Mouse (Mus musculus): ENCODE results near the gene Zfp39. TPM values are rescaled to one million over a fixed set of nuclear protein-coding genes. Genes with fewer than 3 reads are reported as not detected.
A peak's percentile ranks its signal among the peaks of the same experiment; 100 is the strongest.

The Zfp39 gene
- polyA plus RNA-seq (2016; fragmentation: Nextera tagmentation; extraction: Ambion mirVana) = 4.3 and 7.0 TPM in 2 replicates

- WGBS = under 1% methylated on average over 40 of the region's 40 CpGs
- ATAC-seq (ENCODE audit: low FRiP score, low read depth) = peak; percentile 99
- Histone ChIP-seq H3K4me2 (replicated peaks) (peak within 1 kb of the TSS; percentile 88), H3K27ac (peak within 1 kb of the TSS; percentile 75), H3K27me3 (replicated peaks) (no peaks in the 10 kb centered on the region), H3K4me1 (peaks cover 6% of the 10 kb centered on the region; the same call in 1 of the 2 replicates), H3K9me3 (no peaks in the 10 kb centered on the region), H3K9ac (peak within 1 kb of the TSS; percentile 84), H3K4me3 (peak within 1 kb of the TSS; percentile 76), H3K36me3 (peaks cover 17% of the 10 kb centered on the region)
Observed at GRCm38 (mm10) chr11:58903511-58904409, at the start of gene Zfp39. Gene Zfp39 (minus strand): TSS chr11:58904225.

DNA sequence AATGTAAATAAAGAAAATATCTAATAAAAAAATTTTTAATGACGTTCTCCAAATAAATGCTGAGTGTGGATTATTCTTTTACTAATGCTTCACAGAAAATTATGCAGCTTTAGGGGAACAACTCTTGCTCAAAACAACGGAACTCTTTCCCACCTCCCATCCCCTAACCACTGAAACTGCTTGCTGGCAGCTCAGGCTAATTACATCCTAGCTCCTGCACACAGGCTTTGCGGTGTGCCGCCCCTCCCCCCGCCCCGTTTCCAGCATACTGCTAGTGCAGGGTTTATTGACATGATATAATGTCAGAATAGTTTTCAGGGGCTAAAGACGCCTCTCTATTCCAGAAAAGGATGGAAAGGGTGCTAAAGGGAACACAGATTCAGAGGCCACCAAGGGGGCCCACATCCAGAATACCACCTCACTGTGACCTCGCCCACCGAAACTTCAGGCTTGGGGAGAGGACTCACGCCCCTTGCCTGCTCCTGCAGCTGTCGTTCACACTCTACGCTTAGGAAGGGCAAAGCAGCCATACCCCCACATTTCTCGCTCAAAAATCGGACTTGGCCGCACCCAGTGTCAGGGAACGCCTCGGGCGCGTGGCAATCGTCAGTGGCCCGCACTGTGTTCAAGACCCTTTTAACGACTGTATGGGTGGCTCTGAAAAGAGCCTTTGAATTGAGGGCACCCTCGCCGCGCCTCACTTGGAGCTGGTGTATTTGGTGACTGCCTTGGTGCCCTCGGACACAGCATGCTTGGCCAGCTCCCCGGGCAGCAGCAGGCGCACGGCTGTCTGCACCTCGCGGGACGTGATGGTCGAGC is 49.5 kb upstream of the Zfp39 start:
- Histone ChIP-seq H3K9ac (peak overlapping the region; percentile 85), H3K4me2 (replicated peaks) (peak overlapping the region; percentile 91), H3K36me3 (peaks cover 10% of the 10 kb centered on the region; the same call in 1 of the 2 replicates), H3K9me3 (no peaks in the 10 kb centered on the region), H3K4me3 (peak overlapping the region; percentile 71), H3K27me3 (replicated peaks) (no peaks in the 10 kb centered on the region), H3K4me1 (peaks cover 26% of the 10 kb centered on the region), H3K27ac (peak overlapping the region; percentile 98)
- under 1% methylated on average over 33 of the region's 33 CpGs for whole genome bisulfite sequencing
- ATAC-seq (ENCODE audit: low FRiP score, low read depth) = peak; percentile 8

DNA sequence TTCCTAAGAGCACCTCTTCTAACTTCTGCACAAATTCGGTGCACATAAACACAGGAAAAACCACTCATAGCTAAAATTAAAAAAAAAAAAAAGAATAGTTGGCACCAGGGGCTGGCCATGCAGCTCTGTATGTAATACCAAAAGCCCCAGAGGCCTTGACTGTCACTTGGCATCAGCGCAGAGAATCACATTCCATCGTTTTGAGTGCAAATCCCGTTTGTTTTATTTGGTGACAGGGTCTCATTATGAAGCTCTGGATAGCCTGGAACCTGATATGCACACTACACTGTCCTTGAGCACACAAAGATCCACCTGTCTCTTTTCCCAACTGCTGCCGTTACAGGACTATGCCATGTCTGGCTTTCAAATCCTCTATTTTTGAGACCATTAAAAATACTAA is 47.2 kb upstream of the Zfp39 start:
- H3K27ac ChIP-seq = no peak overlapping the region
- ATAC-seq (ENCODE audit: low FRiP score, low read depth) = no peak
- peaks cover 11% of the 10 kb centered on the region for H3K4me1 ChIP-seq
- H3K4me2 ChIP-seq (replicated peaks) = peak overlapping the region; percentile 66
- no peaks in the 10 kb centered on the region for H3K36me3 ChIP-seq
- WGBS = 80% methylated on average over 5 of the region's 5 CpGs
- no peaks in the 10 kb centered on the region for H3K27me3 ChIP-seq (replicated peaks)
- H3K9me3 ChIP-seq = no peaks in the 10 kb centered on the region
- no peak overlapping the region for H3K4me3 ChIP-seq
- H3K9ac ChIP-seq = 0 out of 2 replicates have a peak overlapping the region, but pooled peaks have one; percentile 70

- Histone ChIP-seq H3K9ac (peak overlapping the region; percentile 70), H3K36me3 (no peaks in the 10 kb centered on the region), H3K4me1 (peaks cover 10% of the 10 kb centered on the region), H3K4me2 (replicated peaks) (peak overlapping the region; percentile 66), H3K4me3 (peak overlapping the region; percentile 46), H3K9me3 (no peaks in the 10 kb centered on the region), H3K27ac (peak overlapping the region; percentile 92), H3K27me3 (replicated peaks) (no peaks in the 10 kb centered on the region)
- WGBS = 3% methylated on average over 20 of the region's 20 CpGs
- ATAC-seq (ENCODE audit: low FRiP score, low read depth) = peak; percentile 45
Observed at GRCm38 (mm10) chr11:58949480-58950431, 45.7 kb upstream of the Zfp39 start.

- peak within 1 kb of the TSS; percentile 92 for H3K27ac ChIP-seq
- no peaks in the 10 kb centered on the region for H3K9me3 ChIP-seq
- H3K4me1 ChIP-seq = peaks cover 12% of the 10 kb centered on the region
- ATAC-seq (ENCODE audit: low FRiP score, low read depth) = peak; percentile 91
- H3K27me3 ChIP-seq (replicated peaks) = no peaks in the 10 kb centered on the region
- under 1% methylated on average over 48 of the region's 48 CpGs for WGBS
- no peaks in the 10 kb centered on the region for H3K36me3 ChIP-seq
- peak within 1 kb of the TSS; percentile 66 for H3K4me2 ChIP-seq (replicated peaks)
- H3K4me3 ChIP-seq = peak within 1 kb of the TSS; percentile 46
- peak within 1 kb of the TSS; percentile 70 for H3K9ac ChIP-seq
Observed at GRCm38 (mm10) chr11:58948542-58949479, 44.8 kb upstream of the Zfp39 start, which contains the start of gene Hist3h2ba. Gene Hist3h2ba (plus strand): TSS chr11:58948920.

DNA sequence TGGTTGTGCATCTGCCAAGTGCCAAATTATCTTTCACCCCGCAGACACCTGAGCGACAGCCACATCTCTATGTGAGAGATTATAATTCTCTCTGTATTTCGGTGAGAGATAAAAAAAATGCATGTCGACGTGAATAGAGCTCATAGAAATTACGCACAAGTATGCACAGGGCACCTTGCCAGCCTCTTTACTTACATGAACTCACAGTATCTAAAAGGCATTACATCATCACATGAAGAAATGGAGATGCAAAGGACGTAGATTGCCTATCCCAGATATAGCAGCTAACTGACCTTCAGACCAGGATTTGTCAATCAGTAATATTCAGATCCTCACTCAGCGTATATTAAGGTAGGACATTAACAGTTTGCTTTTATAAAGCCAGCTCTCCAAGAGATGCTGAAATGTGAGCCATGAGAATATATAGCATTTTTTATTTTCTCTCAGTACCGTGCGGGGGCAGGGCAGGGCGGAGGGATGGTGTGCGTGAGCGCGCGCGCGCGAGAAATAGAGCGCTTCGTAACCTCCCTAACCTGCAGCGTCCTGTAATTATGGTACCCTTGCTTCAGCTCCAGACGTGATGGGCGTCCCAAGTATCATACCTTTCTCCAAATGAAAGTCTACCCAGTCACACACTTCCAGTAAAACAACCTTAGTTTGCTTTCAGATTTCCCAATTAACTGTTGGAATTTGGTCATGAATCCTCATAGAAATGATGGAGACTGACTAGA is 43.9 kb upstream of the Zfp39 start:
- H3K4me1 ChIP-seq = peaks cover 14% of the 10 kb centered on the region
- ATAC-seq (ENCODE audit: low FRiP score, low read depth) = peak; percentile 70
- peak overlapping the region; percentile 66 for H3K4me2 ChIP-seq (replicated peaks)
- no peaks in the 10 kb centered on the region for H3K36me3 ChIP-seq
- WGBS = 19% methylated on average over 23 of the region's 23 CpGs
- H3K27me3 ChIP-seq (replicated peaks) = no peaks in the 10 kb centered on the region
- no peaks in the 10 kb centered on the region for H3K9me3 ChIP-seq
- H3K27ac ChIP-seq = peak overlapping the region; percentile 83
- peak overlapping the region; percentile 38 for H3K4me3 ChIP-seq
- H3K9ac ChIP-seq = peak overlapping the region; percentile 63

- H3K4me2 ChIP-seq (replicated peaks) = peak overlapping the region; percentile 66
- WGBS = 84% methylated on average over 3 of the region's 3 CpGs
- no peaks in the 10 kb centered on the region for H3K36me3 ChIP-seq
- H3K9ac ChIP-seq = 0 out of 2 replicates have a peak overlapping the region, but pooled peaks have one; percentile 63
- no peaks in the 10 kb centered on the region for H3K27me3 ChIP-seq (replicated peaks)
- H3K4me3 ChIP-seq = 0 out of 2 replicates have a peak overlapping the region, but pooled peaks have one; percentile 38
- peak overlapping the region; percentile 83; the same call in 1 of the 2 replicates for H3K27ac ChIP-seq
- H3K4me1 ChIP-seq = peaks cover 11% of the 10 kb centered on the region
- H3K9me3 ChIP-seq = no peaks in the 10 kb centered on the region
- ATAC-seq (ENCODE audit: low FRiP score, low read depth) = no peak
Observed at GRCm38 (mm10) chr11:58947306-58947705, 43.3 kb upstream of the Zfp39 start.

DNA sequence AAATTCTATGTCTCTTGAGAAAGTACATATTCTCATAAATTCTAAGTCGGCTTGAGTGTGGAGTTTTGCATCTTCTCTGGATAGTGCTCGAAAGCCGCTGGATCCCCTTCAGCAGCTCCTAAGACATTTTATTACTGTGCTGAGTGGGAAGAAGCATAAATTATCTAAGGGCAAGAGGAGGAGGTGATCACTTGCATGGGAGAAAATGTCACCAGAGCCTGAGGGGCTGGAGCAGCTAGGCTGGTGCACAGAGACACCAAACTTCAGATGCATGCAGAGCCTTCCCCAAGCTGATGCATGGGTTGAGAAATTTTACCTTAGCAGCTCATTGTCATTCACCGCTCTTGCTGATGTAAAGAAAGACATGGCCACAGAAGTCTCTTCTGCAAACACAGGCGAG is 40.1 kb upstream of the Zfp39 start:
- 64% methylated on average over 5 of the region's 5 CpGs for WGBS

DNA sequence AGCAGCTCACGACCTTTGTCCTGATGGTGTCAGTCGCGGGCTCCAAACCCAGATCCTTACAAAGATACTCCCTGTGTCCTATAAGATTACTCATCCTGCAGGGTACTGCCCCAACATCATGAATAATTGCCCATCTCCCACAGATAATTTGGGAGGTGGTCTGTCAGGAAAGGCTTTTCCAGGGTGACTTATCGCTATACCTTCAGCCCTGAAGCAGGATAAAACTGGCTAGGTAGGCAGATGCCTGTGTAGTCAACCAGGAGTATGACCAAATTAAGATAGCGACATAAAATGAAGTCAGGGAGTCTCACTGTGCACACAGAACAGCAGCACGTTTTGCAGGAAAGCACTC is 35.0 kb upstream of the Zfp39 start:
- peak overlapping the region; percentile 78 for H3K4me3 ChIP-seq
- peak overlapping the region; percentile 23; the same call in 1 of the 2 replicates for H3K27ac ChIP-seq
- H3K36me3 ChIP-seq = peaks cover 26% of the 10 kb centered on the region
- 21% methylated on average over 6 of the region's 6 CpGs for WGBS
- ATAC-seq (ENCODE audit: low FRiP score, low read depth) = no peak
- H3K4me1 ChIP-seq = peaks cover 18% of the 10 kb centered on the region
- H3K9me3 ChIP-seq = no peaks in the 10 kb centered on the region
- peak overlapping the region; percentile 99; the same call in 1 of the 2 replicates for H3K9ac ChIP-seq
- no peaks in the 10 kb centered on the region for H3K27me3 ChIP-seq (replicated peaks)
- H3K4me2 ChIP-seq (replicated peaks) = peak overlapping the region; percentile 87

More for the DNA sequence above, 40.1 kb upstream of the Zfp39 start:
- no peaks in the 10 kb centered on the region for H3K27me3 ChIP-seq (replicated peaks)
- no peak overlapping the region for H3K4me2 ChIP-seq (replicated peaks)
- no peak overlapping the region for H3K4me3 ChIP-seq
- no peaks in the 10 kb centered on the region for H3K9me3 ChIP-seq
- H3K4me1 ChIP-seq = peaks cover 5% of the 10 kb centered on the region; the same call in 1 of the 2 replicates
- no peak overlapping the region for H3K9ac ChIP-seq
- H3K27ac ChIP-seq = no peak overlapping the region
- no peak for ATAC-seq (ENCODE audit: low FRiP score, low read depth)
- no peaks in the 10 kb centered on the region for H3K36me3 ChIP-seq

Measured in neural tube, embryonic 12.5 days (tissue).